Mouse (Mus musculus): ENCODE measurements around the gene Nkd1. TPM values are rescaled to one million over a fixed set of nuclear protein-coding genes. Genes with fewer than 3 reads are reported as not detected.

Nkd1 gene
- polyA plus RNA-seq, 1 experiment from 2014 or later, result 66.4 TPM

DNA sequence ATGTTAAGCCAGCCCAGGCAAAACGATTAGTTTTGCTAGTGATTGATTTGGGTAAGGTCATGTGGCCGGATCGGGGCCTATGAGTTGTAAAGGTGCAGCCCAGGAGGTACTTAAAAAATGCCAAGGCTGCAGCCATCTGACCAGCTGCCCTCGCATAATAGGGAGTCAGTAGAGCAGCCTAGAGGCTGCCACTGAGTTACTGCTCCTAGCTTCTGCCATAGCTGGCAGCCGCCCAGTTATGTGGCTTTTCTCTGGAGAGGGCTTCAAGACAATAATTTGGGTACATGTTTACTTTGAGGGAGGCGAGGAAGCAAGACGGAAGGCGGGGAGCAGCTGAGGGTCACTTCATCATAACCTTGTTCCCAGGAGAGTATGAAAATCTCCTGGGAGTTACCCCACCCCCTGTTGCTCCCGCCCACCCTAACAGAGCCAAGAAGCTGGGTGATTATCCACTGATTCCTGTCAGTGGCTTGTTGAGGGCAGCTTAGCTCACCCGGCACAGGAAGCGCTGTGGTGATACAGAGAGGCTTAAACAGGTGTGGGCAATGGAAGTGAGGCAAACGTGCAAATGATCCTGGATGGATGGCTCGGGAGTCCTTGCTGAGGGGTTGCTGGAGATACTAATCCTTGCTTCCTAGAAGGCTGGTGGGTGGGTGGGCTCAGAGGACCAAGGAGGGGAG lies 84.3 kb downstream of the Nkd1 start:
- Histone ChIP-seq H3K4me1 (ENCODE audit: control insufficient read depth, insufficient read depth, low read length) (peaks cover 17% of the 10 kb centered on the region), H3K9me3 (ENCODE audit: control insufficient read depth, low read length) (peaks cover 4% of the 10 kb centered on the region; the same call in 1 of the 2 replicates), H3K27me3 (ENCODE audit: control insufficient read depth, insufficient read depth, low read length) (no peaks in the 10 kb centered on the region), H3K27ac (replicated peaks; ENCODE audit: low read depth, low read length) (no peak overlapping the region), H3K4me3 (replicated peaks; ENCODE audit: low read depth, low read length) (no peak overlapping the region), H3K4me2 (ENCODE audit: low read length) (no peak overlapping the region), H3K9ac (replicated peaks; ENCODE audit: low read length) (no peak overlapping the region), H3K36me3 (ENCODE audit: control insufficient read depth, insufficient read depth, low read length) (no peaks in the 10 kb centered on the region)
- 24% methylated on average over 13 of the region's 13 CpGs for WGBS
- DNase-seq (no peak), ATAC-seq (ENCODE audit: low FRiP score, low TSS enrichment) (no peak)

- no peaks in the 10 kb centered on the region for H3K27me3 ChIP-seq (ENCODE audit: control insufficient read depth, insufficient read depth, low read length)
- H3K36me3 ChIP-seq (ENCODE audit: control insufficient read depth, insufficient read depth, low read length), result no peaks in the 10 kb centered on the region
- DNase-seq (no peak), ATAC-seq (ENCODE audit: low FRiP score, low TSS enrichment) (no peak)
- H3K4me2 ChIP-seq (ENCODE audit: low read length), result no peak overlapping the region
- WGBS, result 84% methylated on average over 8 of the region's 8 CpGs
- no peaks in the 10 kb centered on the region for H3K9me3 ChIP-seq (ENCODE audit: control insufficient read depth, low read length)
- H3K9ac ChIP-seq (replicated peaks; ENCODE audit: low read length), result no peak overlapping the region
- H3K4me1 ChIP-seq (ENCODE audit: control insufficient read depth, insufficient read depth, low read length), result peaks cover 14% of the 10 kb centered on the region
- no peak overlapping the region for H3K27ac ChIP-seq (replicated peaks; ENCODE audit: low read depth, low read length)
- no peak overlapping the region for H3K4me3 ChIP-seq (replicated peaks; ENCODE audit: low read depth, low read length)
Measured at GRCm38 (mm10) chr8:88609036-88609435, 87.9 kb downstream of the Nkd1 start.

DNA sequence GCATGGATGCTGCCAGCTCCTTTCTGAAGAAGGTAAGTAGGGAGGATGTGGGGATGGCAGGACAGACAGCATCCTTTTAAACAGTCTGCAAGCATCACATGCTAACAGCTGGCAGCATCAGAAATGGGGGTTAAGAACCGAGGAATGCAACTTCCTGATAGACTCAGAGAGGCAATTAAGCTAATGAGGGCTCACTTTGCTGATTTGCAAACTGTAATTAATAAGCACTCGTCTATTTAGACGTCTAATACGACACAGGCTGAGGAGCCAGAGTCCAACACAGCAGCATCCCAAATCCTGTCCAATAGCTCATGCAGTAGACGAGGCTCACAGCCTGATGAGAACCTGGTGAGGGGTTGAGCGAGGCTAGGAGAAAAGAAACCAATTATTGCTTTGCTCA lies 89.1 kb downstream of the Nkd1 start:
- Histone ChIP-seq H3K27me3 (ENCODE audit: control insufficient read depth, insufficient read depth, low read length) (no peaks in the 10 kb centered on the region), H3K4me1 (ENCODE audit: control insufficient read depth, insufficient read depth, low read length) (peaks cover 2% of the 10 kb centered on the region; the same call in 1 of the 2 replicates), H3K36me3 (ENCODE audit: control insufficient read depth, insufficient read depth, low read length) (no peaks in the 10 kb centered on the region), H3K4me3 (replicated peaks; ENCODE audit: low read depth, low read length) (no peak overlapping the region), H3K27ac (replicated peaks; ENCODE audit: low read depth, low read length) (no peak overlapping the region), H3K4me2 (ENCODE audit: low read length) (no peak overlapping the region), H3K9ac (replicated peaks; ENCODE audit: low read length) (no peak overlapping the region), H3K9me3 (ENCODE audit: control insufficient read depth, low read length) (no peaks in the 10 kb centered on the region)
- ATAC-seq (ENCODE audit: low FRiP score, low TSS enrichment), result no peak
- no peak for DNase-seq
- 74% methylated on average over 6 of the region's 6 CpGs for WGBS

DNA sequence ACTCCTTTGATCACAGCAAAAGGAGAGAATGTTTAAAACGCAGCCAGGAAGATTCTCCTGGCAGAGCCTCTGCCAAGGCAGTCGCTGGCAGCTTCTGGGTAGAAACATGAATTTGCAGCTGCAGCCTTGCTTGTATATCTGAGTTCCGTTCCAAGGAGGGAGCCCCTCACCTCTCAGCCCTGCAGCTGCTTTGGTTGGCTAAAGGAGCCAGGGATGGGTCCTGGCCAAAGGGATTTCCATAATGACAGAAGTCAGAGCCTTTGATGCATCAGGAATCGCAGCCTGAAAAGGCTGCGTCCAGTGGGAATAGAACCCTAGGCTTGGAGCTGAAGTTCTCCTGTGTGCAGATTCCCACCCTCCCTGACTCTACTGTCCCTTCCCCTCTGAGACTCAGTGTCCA lies 93.8 kb downstream of the Nkd1 start:
- no peaks in the 10 kb centered on the region for H3K27me3 ChIP-seq (ENCODE audit: control insufficient read depth, insufficient read depth, low read length)
- 54% methylated on average over 5 of the region's 5 CpGs for WGBS
- no peak for ATAC-seq (ENCODE audit: low FRiP score, low TSS enrichment)
- H3K9me3 ChIP-seq (ENCODE audit: control insufficient read depth, low read length), result no peaks in the 10 kb centered on the region
- no peaks in the 10 kb centered on the region for H3K36me3 ChIP-seq (ENCODE audit: control insufficient read depth, insufficient read depth, low read length)
- no peak overlapping the region for H3K9ac ChIP-seq (replicated peaks; ENCODE audit: low read length)
- H3K4me3 ChIP-seq (replicated peaks; ENCODE audit: low read depth, low read length), result no peak overlapping the region
- no peak for DNase-seq
- H3K27ac ChIP-seq (replicated peaks; ENCODE audit: low read depth, low read length), result no peak overlapping the region
- H3K4me2 ChIP-seq (ENCODE audit: low read length), result no peak overlapping the region
- no peaks in the 10 kb centered on the region for H3K4me1 ChIP-seq (ENCODE audit: control insufficient read depth, insufficient read depth, low read length)

- Histone ChIP-seq H3K9me3 (ENCODE audit: control insufficient read depth, low read length) (no peaks in the 10 kb centered on the region), H3K4me3 (replicated peaks; ENCODE audit: low read depth, low read length) (no peak overlapping the region), H3K4me2 (ENCODE audit: low read length) (no peak overlapping the region), H3K36me3 (ENCODE audit: control insufficient read depth, insufficient read depth, low read length) (no peaks in the 10 kb centered on the region), H3K27ac (replicated peaks; ENCODE audit: low read depth, low read length) (no peak overlapping the region), H3K4me1 (ENCODE audit: control insufficient read depth, insufficient read depth, low read length) (no peaks in the 10 kb centered on the region), H3K27me3 (ENCODE audit: control insufficient read depth, insufficient read depth, low read length) (no peaks in the 10 kb centered on the region), H3K9ac (replicated peaks; ENCODE audit: low read length) (no peak overlapping the region)
- ATAC-seq (ENCODE audit: low FRiP score, low TSS enrichment) (no peak), DNase-seq (no peak)
- 81% methylated on average over 5 of the region's 5 CpGs for WGBS
Measured at GRCm38 (mm10) chr8:88618612-88619011, 97.5 kb downstream of the Nkd1 start.

GRCm38 (mm10) chr8:88619513-88619912 lies 98.4 kb downstream of the Nkd1 start:
- Histone ChIP-seq H3K4me2 (ENCODE audit: low read length) (no peak overlapping the region), H3K36me3 (ENCODE audit: control insufficient read depth, insufficient read depth, low read length) (no peaks in the 10 kb centered on the region), H3K4me3 (replicated peaks; ENCODE audit: low read depth, low read length) (no peak overlapping the region), H3K9ac (replicated peaks; ENCODE audit: low read length) (no peak overlapping the region), H3K9me3 (ENCODE audit: control insufficient read depth, low read length) (no peaks in the 10 kb centered on the region), H3K27ac (replicated peaks; ENCODE audit: low read depth, low read length) (no peak overlapping the region), H3K27me3 (ENCODE audit: control insufficient read depth, insufficient read depth, low read length) (no peaks in the 10 kb centered on the region), H3K4me1 (ENCODE audit: control insufficient read depth, insufficient read depth, low read length) (no peaks in the 10 kb centered on the region)
- DNase-seq (no peak), ATAC-seq (ENCODE audit: low FRiP score, low TSS enrichment) (no peak)
- WGBS, result 83% methylated on average over 3 of the region's 3 CpGs

DNA sequence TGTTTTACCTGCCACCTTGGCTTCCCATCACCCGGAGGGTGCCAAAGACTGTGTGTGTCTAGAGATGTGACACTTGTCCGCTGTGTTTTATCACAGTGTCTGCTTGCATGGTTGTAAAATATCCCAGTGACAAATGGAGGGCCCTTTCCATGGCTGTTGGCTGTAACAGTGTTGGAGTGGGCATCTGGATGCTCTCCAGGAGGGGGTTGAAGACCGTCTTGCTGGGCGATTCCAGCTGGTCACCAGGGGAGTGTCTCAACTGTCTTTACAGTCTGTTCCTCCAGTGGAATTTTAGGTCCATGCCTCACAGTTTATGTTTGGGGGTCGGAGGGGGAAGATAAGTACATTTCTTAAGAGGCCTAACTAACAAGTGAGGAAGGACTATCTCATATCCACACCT lies 99.8 kb downstream of the Nkd1 start:
- Histone ChIP-seq H3K36me3 (ENCODE audit: control insufficient read depth, insufficient read depth, low read length) (no peaks in the 10 kb centered on the region), H3K9me3 (ENCODE audit: control insufficient read depth, low read length) (no peaks in the 10 kb centered on the region), H3K27me3 (ENCODE audit: control insufficient read depth, insufficient read depth, low read length) (no peaks in the 10 kb centered on the region), H3K27ac (replicated peaks; ENCODE audit: low read depth, low read length) (no peak overlapping the region), H3K4me2 (ENCODE audit: low read length) (no peak overlapping the region), H3K4me3 (replicated peaks; ENCODE audit: low read depth, low read length) (no peak overlapping the region), H3K4me1 (ENCODE audit: control insufficient read depth, insufficient read depth, low read length) (no peaks in the 10 kb centered on the region), H3K9ac (replicated peaks; ENCODE audit: low read length) (no peak overlapping the region)
- 66% methylated on average over 5 of the region's 5 CpGs for WGBS
- DNase-seq (no peak), ATAC-seq (ENCODE audit: low FRiP score, low TSS enrichment) (no peak)

DNA sequence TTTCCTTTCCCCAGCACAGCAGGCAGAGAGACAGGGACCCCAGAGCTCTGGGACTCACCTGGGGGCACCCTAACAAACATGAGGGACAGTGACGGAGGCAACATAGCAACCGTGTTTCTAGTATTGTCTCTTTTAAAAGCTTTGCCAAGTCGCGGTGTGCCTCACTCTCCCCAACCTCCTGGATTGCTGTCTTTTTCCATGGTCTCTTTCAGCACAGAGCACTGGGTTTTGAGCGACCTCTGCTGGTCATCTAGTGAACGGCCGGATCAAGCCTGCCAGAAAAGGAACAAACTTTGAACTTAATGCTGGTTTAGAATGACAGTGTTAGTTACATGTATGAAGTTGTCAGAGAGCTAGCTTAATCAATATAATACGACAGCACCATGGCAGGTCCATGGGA lies 100.3 kb downstream of the Nkd1 start:
- Histone ChIP-seq H3K9ac (replicated peaks; ENCODE audit: low read length) (no peak overlapping the region), H3K36me3 (ENCODE audit: control insufficient read depth, insufficient read depth, low read length) (no peaks in the 10 kb centered on the region), H3K4me3 (replicated peaks; ENCODE audit: low read depth, low read length) (no peak overlapping the region), H3K4me1 (ENCODE audit: control insufficient read depth, insufficient read depth, low read length) (no peaks in the 10 kb centered on the region), H3K4me2 (ENCODE audit: low read length) (no peak overlapping the region), H3K27ac (replicated peaks; ENCODE audit: low read depth, low read length) (no peak overlapping the region), H3K9me3 (ENCODE audit: control insufficient read depth, low read length) (no peaks in the 10 kb centered on the region), H3K27me3 (ENCODE audit: control insufficient read depth, insufficient read depth, low read length) (no peaks in the 10 kb centered on the region)
- ATAC-seq (ENCODE audit: low FRiP score, low TSS enrichment) (no peak), DNase-seq (peak; percentile 91)
- 0% methylated on average over 8 of the region's 8 CpGs for WGBS

DNA sequence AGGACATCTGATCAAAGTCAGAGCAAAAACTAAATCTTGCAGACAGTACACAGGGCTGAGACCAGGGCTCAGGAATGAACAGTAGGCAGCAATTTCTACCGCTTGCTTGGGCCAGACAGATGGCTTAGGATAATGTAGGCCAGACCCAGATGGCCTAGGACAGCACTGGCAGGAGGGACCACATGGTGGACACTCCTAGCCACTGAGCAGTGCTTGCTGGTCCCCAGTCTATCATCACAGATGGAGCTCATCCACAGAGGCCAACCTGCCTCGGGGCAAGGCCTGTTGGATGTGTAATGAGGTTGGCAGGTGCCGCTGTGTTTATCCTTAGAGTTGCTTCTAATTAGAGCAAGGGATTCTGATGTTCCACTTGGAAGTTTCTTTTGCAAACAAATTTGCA lies 102.2 kb downstream of the Nkd1 start:
- Histone ChIP-seq H3K27me3 (ENCODE audit: control insufficient read depth, insufficient read depth, low read length) (peaks cover 1% of the 10 kb centered on the region; the same call in 1 of the 2 replicates), H3K4me1 (ENCODE audit: control insufficient read depth, insufficient read depth, low read length) (peaks cover 6% of the 10 kb centered on the region; the same call in 1 of the 2 replicates), H3K27ac (replicated peaks; ENCODE audit: low read depth, low read length) (no peak overlapping the region), H3K9ac (replicated peaks; ENCODE audit: low read length) (no peak overlapping the region), H3K4me3 (replicated peaks; ENCODE audit: low read depth, low read length) (no peak overlapping the region), H3K36me3 (ENCODE audit: control insufficient read depth, insufficient read depth, low read length) (no peaks in the 10 kb centered on the region), H3K4me2 (ENCODE audit: low read length) (no peak overlapping the region), H3K9me3 (ENCODE audit: control insufficient read depth, low read length) (no peaks in the 10 kb centered on the region)
- DNase-seq (no peak), ATAC-seq (ENCODE audit: low FRiP score, low TSS enrichment) (no peak)
- 67% methylated on average over 3 of the region's 3 CpGs for WGBS
